Mouse (Mus musculus) liver, embryonic 13.5 days (tissue): ENCODE measurements around the gene Cadm4. TPM values are rescaled to one million over a fixed set of nuclear protein-coding genes. Genes with fewer than 3 reads are reported as not detected.

Source experiments
- polyA plus RNA-seq: library from polyadenylated mRNA; unstranded; fragments of >200 nt; fragmentation: Nextera tagmentation; extraction: Ambion mirVana; gene quantifications from 2 replicates; pipeline ENCODE4 v1.2.1, GENCODE M21; 2015

Cadm4 gene
- polyA plus RNA-seq, 1 experiment from 2014 or later = 0.20 TPM

Other genes with a start within 250 kb of the Cadm4 start
- gene Zfp109, start 244.5 kb upstream of the Cadm4 start, polyA plus RNA-seq = 1.3 and 2.3 TPM in 2 replicates
- 0.40 and 0.49 TPM in 2 replicates for gene Zfp108, start 227.2 kb upstream of the Cadm4 start, polyA plus RNA-seq
- 0.97 and 1.2 TPM in 2 replicates for gene Zfp93, start 211.6 kb upstream of the Cadm4 start, polyA plus RNA-seq
- gene Zfp61, start 180.8 kb upstream of the Cadm4 start, polyA plus RNA-seq = 3.4 and 5.1 TPM in 2 replicates
- gene Zfp94, start 165.4 kb upstream of the Cadm4 start, polyA plus RNA-seq = 2.5 and 2.6 TPM in 2 replicates
- not detected in 2 replicates for gene Tescl, start 148.1 kb upstream of the Cadm4 start, polyA plus RNA-seq
- gene Lypd5, start 132.8 kb upstream of the Cadm4 start, polyA plus RNA-seq = not detected in 2 replicates
- gene Kcnn4, start 111.8 kb upstream of the Cadm4 start, polyA plus RNA-seq = 126 and 128 TPM in 2 replicates
- 15.2 and 16.5 TPM in 2 replicates for gene Smg9, start 82.4 kb upstream of the Cadm4 start, polyA plus RNA-seq
- gene Irgc1, start 29.7 kb upstream of the Cadm4 start, polyA plus RNA-seq = not detected in 2 replicates
- 1.9 and 2.3 TPM in 2 replicates for gene Plaur, start 19.5 kb upstream of the Cadm4 start, polyA plus RNA-seq
- gene Zfp428, start 25.0 kb downstream of the Cadm4 start, polyA plus RNA-seq = 7.0 and 8.3 TPM in 2 replicates
- gene AC161166.1, start 30.4 kb downstream of the Cadm4 start, polyA plus RNA-seq = not detected in 2 replicates
- 0.99 and 1.4 TPM in 2 replicates for gene Irgq, start 48.7 kb downstream of the Cadm4 start, polyA plus RNA-seq
- not detected in 2 replicates for gene Pinlyp, start 64.1 kb downstream of the Cadm4 start, polyA plus RNA-seq
- gene Xrcc1, start 64.3 kb downstream of the Cadm4 start, polyA plus RNA-seq = 48.3 and 51.6 TPM in 2 replicates
- gene Ethe1, start 105.5 kb downstream of the Cadm4 start, polyA plus RNA-seq = 19.9 and 21.5 TPM in 2 replicates
- gene Zfp575, start 105.6 kb downstream of the Cadm4 start, polyA plus RNA-seq = 0.31 and 0.34 TPM in 2 replicates
- gene Phldb3, start 128.7 kb downstream of the Cadm4 start, polyA plus RNA-seq = 0.08 and 0.09 TPM in 2 replicates
- gene Lypd3, start 154.5 kb downstream of the Cadm4 start, polyA plus RNA-seq = not detected in 2 replicates
- gene Tex101, start 194.7 kb downstream of the Cadm4 start, polyA plus RNA-seq = not detected in 2 replicates
- gene BC049730, start 227.2 kb downstream of the Cadm4 start, polyA plus RNA-seq = not detected in 2 replicates
- not detected in 2 replicates for gene Gm4763, start 244.9 kb downstream of the Cadm4 start, polyA plus RNA-seq